Mouse (Mus musculus) stomach, embryonic 14.5 days (tissue): Measurements from ENCODE around the gene Inhbe. TPM values are rescaled to one million over a fixed set of nuclear protein-coding genes. Genes with fewer than 3 reads are reported as not detected.
A peak's percentile ranks its signal among the peaks of the same experiment; 100 is the strongest.

ENCODE experiments used
- ATAC-seq: fragments of 200-750 bp; cut with Nextera tagmentation; 2 replicates; pipeline ENCODE4 v1.8.0; 2017; ENCODE audit warnings: low read depth, moderate TSS enrichment; ENCODE audit not compliant: insufficient number of reproducible peaks, insufficient read depth, low FRiP score
- H3K27ac ChIP-seq: fragments of 300-500 bp; sonication (generic); 2 replicates; pipeline ENCODE4 v1.5.1; 2014; ENCODE audit warnings: mild to moderate bottlenecking, low read length, moderate library complexity, mixed read lengths
- H3K27me3 ChIP-seq: fragments of 300-500 bp; sonication (generic); 2 replicates; pipeline ENCODE4 v1.6.1; 2014; ENCODE audit warnings: low read length, control low read depth, mixed read lengths; ENCODE audit not compliant: control insufficient read depth, insufficient read depth
- H3K36me3 ChIP-seq: fragments of 300-500 bp; sonication (generic); 2 replicates; pipeline ENCODE4 v1.6.1; 2014; ENCODE audit warnings: mild to moderate bottlenecking, control low read depth, low read length, moderate library complexity, mixed read lengths; ENCODE audit not compliant: control insufficient read depth, insufficient read depth
- H3K4me1 ChIP-seq: fragments of 300-500 bp; sonication (generic); 2 replicates; pipeline ENCODE4 v1.6.1; 2014; ENCODE audit warnings: low read length, control low read depth, mixed read lengths; ENCODE audit not compliant: control insufficient read depth, insufficient read depth
- H3K4me2 ChIP-seq: fragments of 300-500 bp; sonication (generic); replicated peaks from 2 replicates; pipeline ENCODE4 v1.6.1; 2014; ENCODE audit warnings: low read depth, low read length, control low read depth
- H3K4me3 ChIP-seq: fragments of 300-500 bp; sonication (generic); 2 replicates; pipeline ENCODE4 v1.5.1; 2014; ENCODE audit warnings: low read depth, low read length, control low read depth
- H3K9ac ChIP-seq: fragments of 300-500 bp; sonication (generic); replicated peaks from 2 replicates; pipeline ENCODE4 v1.6.1; 2014; ENCODE audit warnings: low read depth, mild to moderate bottlenecking, control low read depth, low read length, moderate library complexity, mixed read lengths
- H3K9me3 ChIP-seq: fragments of 300-500 bp; sonication (generic); 2 replicates; pipeline ENCODE4 v1.6.1; 2016; ENCODE audit warnings: low read depth, low read length, control low read depth; ENCODE audit not compliant: control insufficient read depth
- whole genome bisulfite sequencing: fragments of 180-500 bp; shearing (Covaris S2); extraction: QIAGEN DNeasy Blood & Tissue Kit; methylation state at CpG from one replicate; pipeline ENCODE4 v1.1.7; 2014; 5-methylcytosine and 5-hydroxymethylcytosine counted together
- polyA plus RNA-seq: library from polyadenylated mRNA; unstranded; fragments of >200 nt; fragmentation: Nextera tagmentation; extraction: Ambion mirVana; gene quantifications from 2 replicates; pipeline ENCODE4 v1.2.1, GENCODE M21; 2014

The Inhbe gene
- polyA plus RNA-seq, 1 experiment from 2014 or later, result not detected

GRCm38 (mm10) chr10:127351285-127351595, 3.0 kb downstream of the Inhbe start:
- WGBS, result 81% methylated on average over 8 of the region's 8 CpGs
- no peaks in the 10 kb centered on the region for H3K9me3 ChIP-seq
- no peak overlapping the region for H3K9ac ChIP-seq
- no peak overlapping the region for H3K4me3 ChIP-seq
- no peak for ATAC-seq
- H3K27ac ChIP-seq, result no peak overlapping the region
- H3K4me1 ChIP-seq, result no peaks in the 10 kb centered on the region
- H3K4me2 ChIP-seq, result no peak overlapping the region
- H3K27me3 ChIP-seq, result no peaks in the 10 kb centered on the region
- H3K36me3 ChIP-seq, result no peaks in the 10 kb centered on the region

GRCm38 (mm10) chr10:127350594-127351284, 3.5 kb downstream of the Inhbe start:
- 11% methylated on average over 24 of the region's 24 CpGs for WGBS
- Histone ChIP-seq H3K27ac (no peak overlapping the region), H3K4me2 (peak overlapping the region; percentile 45), H3K4me3 (no peak overlapping the region), H3K27me3 (no peaks in the 10 kb centered on the region), H3K9me3 (no peaks in the 10 kb centered on the region), H3K36me3 (no peaks in the 10 kb centered on the region), H3K4me1 (no peaks in the 10 kb centered on the region), H3K9ac (no peak overlapping the region)
- ATAC-seq, result peak; percentile 77; the same call in 1 of the 2 replicates

DNA sequence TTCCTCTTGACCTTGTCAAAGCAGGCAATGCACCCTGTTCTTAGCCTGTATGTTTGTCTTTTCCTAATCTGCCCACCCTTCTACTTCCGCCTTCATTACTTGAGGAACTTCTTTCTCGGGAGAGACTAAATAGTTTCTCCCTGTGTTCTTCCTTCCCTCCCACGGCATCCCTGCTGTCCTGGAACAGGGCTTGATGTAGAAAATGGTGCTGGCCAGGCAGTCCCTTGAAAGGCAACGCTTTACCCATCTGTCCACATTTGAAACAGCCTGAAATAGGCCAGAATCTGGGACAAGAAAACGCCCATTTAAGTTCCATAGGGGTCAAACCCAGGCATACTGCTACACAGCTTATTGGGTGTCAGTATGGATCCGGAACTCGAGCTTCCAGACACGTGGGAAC, 4.4 kb downstream of the Inhbe start:
- H3K4me3 ChIP-seq, result no peak overlapping the region
- H3K36me3 ChIP-seq, result no peaks in the 10 kb centered on the region
- no peak overlapping the region for H3K4me2 ChIP-seq
- no peak for ATAC-seq
- no peak overlapping the region for H3K27ac ChIP-seq
- WGBS, result 76% methylated on average over 8 of the region's 8 CpGs
- no peaks in the 10 kb centered on the region for H3K4me1 ChIP-seq
- H3K27me3 ChIP-seq, result no peaks in the 10 kb centered on the region
- no peak overlapping the region for H3K9ac ChIP-seq
- no peaks in the 10 kb centered on the region for H3K9me3 ChIP-seq

- Histone ChIP-seq H3K9ac (no peak overlapping the region), H3K4me2 (no peak overlapping the region), H3K27me3 (no peaks in the 10 kb centered on the region), H3K36me3 (no peaks in the 10 kb centered on the region), H3K27ac (no peak overlapping the region), H3K4me1 (no peaks in the 10 kb centered on the region), H3K9me3 (no peaks in the 10 kb centered on the region), H3K4me3 (no peak overlapping the region)
- no peak for ATAC-seq
- WGBS, result 75% methylated on average over 4 of the region's 4 CpGs
Measured at GRCm38 (mm10) chr10:127348957-127349356, 5.3 kb downstream of the Inhbe start.

GRCm38 (mm10) chr10:127346173-127346572, 8.0 kb downstream of the Inhbe start:
- H3K9me3 ChIP-seq, result no peaks in the 10 kb centered on the region
- H3K4me2 ChIP-seq, result no peak overlapping the region
- no peaks in the 10 kb centered on the region for H3K4me1 ChIP-seq
- no peak overlapping the region for H3K4me3 ChIP-seq
- no peak overlapping the region for H3K9ac ChIP-seq
- no peak overlapping the region for H3K27ac ChIP-seq
- 83% methylated on average over 3 of the region's 3 CpGs for WGBS
- no peak for ATAC-seq
- H3K27me3 ChIP-seq, result no peaks in the 10 kb centered on the region
- H3K36me3 ChIP-seq, result no peaks in the 10 kb centered on the region

DNA sequence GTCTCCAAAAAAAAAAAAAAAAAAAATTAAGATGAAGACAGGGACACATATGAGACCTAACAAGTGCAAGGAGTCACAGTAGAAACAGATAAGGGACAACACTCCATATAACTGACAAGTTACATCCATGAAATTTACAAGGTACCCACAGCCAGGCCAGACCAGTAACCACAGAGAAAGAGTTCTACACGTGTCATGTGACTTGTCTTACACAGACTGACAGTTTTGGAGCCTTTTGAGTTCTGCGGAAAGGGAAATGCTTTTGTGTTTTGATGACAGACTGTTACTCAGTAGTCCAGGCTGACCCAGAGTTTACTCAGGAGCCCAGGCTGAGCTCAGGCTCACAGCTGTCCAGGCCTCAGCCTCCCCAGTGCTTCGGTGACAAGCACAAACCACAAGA, 11.2 kb downstream of the Inhbe start:
- no peak overlapping the region for H3K4me3 ChIP-seq
- H3K4me1 ChIP-seq, result 0 out of 2 replicates have a peak, but pooled peaks cover 6% of the 10 kb centered on the region
- 66% methylated on average over 3 of the region's 3 CpGs for WGBS
- no peak overlapping the region for H3K27ac ChIP-seq
- no peak for ATAC-seq
- no peaks in the 10 kb centered on the region for H3K9me3 ChIP-seq
- peaks cover under 1% of the 10 kb centered on the region; the same call in 1 of the 2 replicates for H3K36me3 ChIP-seq
- H3K27me3 ChIP-seq, result no peaks in the 10 kb centered on the region
- no peak overlapping the region for H3K4me2 ChIP-seq
- no peak overlapping the region for H3K9ac ChIP-seq

DNA sequence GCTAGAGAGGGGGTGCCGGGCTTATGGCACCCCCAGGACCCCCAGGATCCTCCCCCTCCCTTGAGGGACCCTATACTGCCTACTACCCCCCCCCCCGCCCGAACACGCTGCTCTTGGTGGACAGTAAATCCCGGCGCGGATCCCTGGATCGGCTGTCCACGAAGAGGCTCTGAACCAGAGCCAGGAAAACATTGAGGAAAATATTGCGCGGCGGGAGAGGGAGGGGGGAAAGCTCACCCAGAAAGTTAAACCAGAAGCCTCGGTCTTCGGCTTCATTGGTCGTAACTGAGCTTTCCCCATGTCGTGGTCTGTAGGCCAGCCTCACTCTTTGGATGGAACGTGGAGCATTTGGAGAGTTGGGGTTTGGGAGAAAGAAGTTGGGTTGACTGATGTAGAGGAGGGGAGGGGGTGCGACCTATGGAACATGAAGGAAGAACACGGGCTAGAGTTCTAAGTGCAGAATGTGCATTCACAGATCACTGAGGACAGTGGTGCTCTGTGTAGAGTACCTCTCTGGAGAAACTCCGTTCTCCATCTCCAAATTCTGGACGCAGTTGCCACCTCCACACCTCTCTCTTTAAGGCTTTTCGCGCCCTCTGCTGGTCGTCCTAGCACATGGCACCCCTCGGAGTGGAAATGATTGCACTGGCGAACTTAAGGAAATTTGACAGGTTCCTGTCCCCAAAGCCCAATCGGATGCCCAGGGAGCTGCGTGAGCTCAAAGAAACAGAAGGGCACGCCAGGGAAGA, 12.1 kb downstream of the Inhbe start, which contains the start of gene Gli1:
Gene Gli1 (minus strand): TSS at position 84 of the 749 bp plus-strand sequence.
- Histone ChIP-seq H3K36me3 (peaks cover 5% of the 10 kb centered on the region; the same call in 1 of the 2 replicates), H3K4me1 (0 out of 2 replicates have a peak, but pooled peaks cover 6% of the 10 kb centered on the region), H3K27ac (peak within 1 kb of the TSS; percentile 97), H3K27me3 (no peaks in the 10 kb centered on the region), H3K9ac (peak within 1 kb of the TSS; percentile 57), H3K4me2 (peak within 1 kb of the TSS; percentile 92), H3K4me3 (peak within 1 kb of the TSS; percentile 57), H3K9me3 (no peaks in the 10 kb centered on the region)
- peak; percentile 24; the same call in 1 of the 2 replicates for ATAC-seq
- WGBS, result under 1% methylated on average over 29 of the region's 29 CpGs

DNA sequence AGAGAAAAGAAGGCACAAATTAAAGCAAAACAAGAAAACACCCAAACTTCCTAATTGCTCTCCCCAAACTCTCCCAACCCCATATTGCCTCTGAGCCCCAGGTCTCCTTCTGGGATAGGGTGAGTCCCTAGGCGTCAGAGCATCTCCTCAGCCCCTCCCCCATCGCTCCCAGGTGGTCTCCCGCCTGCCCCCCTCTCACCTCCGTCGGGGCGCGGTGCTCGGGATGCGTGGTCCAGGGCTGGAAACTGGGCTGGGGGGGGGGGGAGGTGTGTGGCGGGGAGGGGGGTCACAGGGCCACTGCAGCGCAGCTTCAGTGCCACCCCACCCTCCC, 12.9 kb downstream of the Inhbe start:
- no peak for ATAC-seq
- WGBS, result 4% methylated on average over 4 of the region's 11 CpGs
- H3K9me3 ChIP-seq, result no peaks in the 10 kb centered on the region
- H3K9ac ChIP-seq, result peak overlapping the region; percentile 57
- H3K4me3 ChIP-seq, result peak overlapping the region; percentile 57
- peaks cover 9% of the 10 kb centered on the region; the same call in 1 of the 2 replicates for H3K36me3 ChIP-seq
- peak overlapping the region; percentile 92 for H3K4me2 ChIP-seq
- H3K4me1 ChIP-seq, result 0 out of 2 replicates have a peak, but pooled peaks cover 6% of the 10 kb centered on the region
- no peaks in the 10 kb centered on the region for H3K27me3 ChIP-seq
- peak overlapping the region; percentile 97 for H3K27ac ChIP-seq
